Mouse (Mus musculus) ES-Bruce4 (cell line): ENCODE results near the gene Galnt9.

Experiments used
- CTCF ChIP-seq: IDR thresholded peaks from one replicate; pipeline ENCODE4 v1.8.1; 2011; ENCODE audit warnings: low read depth, low read length
- EP300 ChIP-seq: IDR thresholded peaks from 2 replicates; pipeline ENCODE4 v1.6.1; 2011; ENCODE audit warnings: low read depth, low read length; ENCODE audit not compliant: insufficient read depth
- POLR2A ChIP-seq: IDR thresholded peaks from one replicate; pipeline ENCODE4 v1.8.1; 2011; ENCODE audit warnings: low read length; ENCODE audit not compliant: insufficient read depth

- TF ChIP-seq CTCF (no peak), POLR2A (no peak), EP300 (no peak)
Measured at GRCm38 (mm10) chr5:110543951-110544690, at the start of gene Galnt9.
